Mouse (Mus musculus) adrenal gland, postnatal 10 days (tissue): ENCODE results near the gene Gpr88. TPM values are rescaled to one million over a fixed set of nuclear protein-coding genes. Genes with fewer than 3 reads are reported as not detected.

ENCODE experiments used
- DNase-seq: peaks from one replicate; pipeline ENCODE4 v3.0.0; 2021; ENCODE audit warnings: mixed read lengths
- total RNA-seq, 2 experiments: library from RNA; stranded (reverse); gene quantifications; 2 replicates each; pipeline ENCODE4 v1.2.3; 2021

Gene Gpr88
- total RNA-seq, 2 experiments from 2014 or later = 0.55 to 0.75 TPM

- no peak for DNase-seq
Measured at GRCm38 (mm10) chr3:116200060-116200459, 53.2 kb downstream of the Gpr88 start.

Other genes starting within 250 kb of the Gpr88 start
- gene Slc30a7, start 246.1 kb downstream of the Gpr88 start, total RNA-seq = 10 to 100 TPM; 34.2 to 37.4 TPM
- 10 to 100 TPM; 18.1 TPM for gene Extl2, start 246.0 kb downstream of the Gpr88 start, total RNA-seq
- gene Vcam1, start 123.8 kb downstream of the Gpr88 start, total RNA-seq = 10 to 100 TPM; 26.4 to 33.8 TPM
- 10 to 100 TPM; 10.3 to 12.7 TPM for gene Cdc14a, start 170.5 kb upstream of the Gpr88 start, total RNA-seq